Mouse (Mus musculus) limb, embryonic 11.5 days (tissue): ENCODE measurements around the gene Scaper. TPM values are rescaled to one million over a fixed set of nuclear protein-coding genes. Genes with fewer than 3 reads are reported as not detected.

Experiments
- ATAC-seq: fragments of 200-750 bp; cut with Nextera tagmentation; 2 replicates; pipeline ENCODE4 v1.8.0; 2017; ENCODE audit warnings: low read depth; ENCODE audit not compliant: insufficient number of reproducible peaks, low FRiP score, low TSS enrichment
- DNase-seq: peaks from one replicate; pipeline ENCODE4 v3.0.0-alpha.2; 2015; ENCODE audit warnings: low spot score
- H3K27ac ChIP-seq: fragments of 300-500 bp; sonication (generic); replicated peaks from 2 replicates; pipeline ENCODE4 v1.5.1; 2014; ENCODE audit warnings: low read depth, mild to moderate bottlenecking, low read length
- H3K27me3 ChIP-seq: fragments of 300-500 bp; sonication (generic); 2 replicates; pipeline ENCODE4 v1.6.1; 2014; ENCODE audit warnings: mild to moderate bottlenecking, low read length, mixed read lengths; ENCODE audit not compliant: control insufficient read depth, insufficient read depth
- H3K36me3 ChIP-seq: fragments of 300-500 bp; sonication (generic); 2 replicates; pipeline ENCODE4 v1.6.1; 2014; ENCODE audit warnings: mild to moderate bottlenecking, low read length, moderate library complexity, mixed read lengths; ENCODE audit not compliant: control insufficient read depth, insufficient read depth
- H3K4me1 ChIP-seq: fragments of 300-500 bp; sonication (generic); 2 replicates; pipeline ENCODE4 v1.6.1; 2014; ENCODE audit warnings: low read length, mixed read lengths; ENCODE audit not compliant: control insufficient read depth, insufficient read depth
- H3K4me2 ChIP-seq: fragments of 300-500 bp; sonication (generic); 2 replicates; pipeline ENCODE4 v1.6.1; 2014; ENCODE audit warnings: low read depth, mild to moderate bottlenecking, moderate library complexity; ENCODE audit not compliant: severe bottlenecking
- H3K4me3 ChIP-seq: fragments of 300-500 bp; sonication (generic); 2 replicates; pipeline ENCODE4 v1.5.1; 2014; ENCODE audit warnings: low read depth, low read length
- H3K9ac ChIP-seq: fragments of 300-500 bp; sonication (generic); 2 replicates; pipeline ENCODE4 v1.6.1; 2014; ENCODE audit warnings: mild to moderate bottlenecking, low read length
- H3K9me3 ChIP-seq: fragments of 300-500 bp; sonication (generic); 2 replicates; pipeline ENCODE4 v1.6.1; 2016; ENCODE audit warnings: low read length; ENCODE audit not compliant: control insufficient read depth
- WGBS: fragments of 180-500 bp; shearing (Covaris S2); extraction: QIAGEN DNeasy Blood & Tissue Kit; methylation state at CpG from one replicate; pipeline ENCODE4 v1.1.7; 2014; 5-methylcytosine and 5-hydroxymethylcytosine counted together
- polyA plus RNA-seq: library from polyadenylated mRNA; unstranded; fragments of >200 nt; fragmentation: Nextera tagmentation; extraction: Ambion mirVana; gene quantifications from 2 replicates; pipeline ENCODE4 v1.2.1, GENCODE M21; 2014

Scaper gene
- polyA plus RNA-seq, 1 experiment from 2014 or later, result 8.4 TPM

DNA sequence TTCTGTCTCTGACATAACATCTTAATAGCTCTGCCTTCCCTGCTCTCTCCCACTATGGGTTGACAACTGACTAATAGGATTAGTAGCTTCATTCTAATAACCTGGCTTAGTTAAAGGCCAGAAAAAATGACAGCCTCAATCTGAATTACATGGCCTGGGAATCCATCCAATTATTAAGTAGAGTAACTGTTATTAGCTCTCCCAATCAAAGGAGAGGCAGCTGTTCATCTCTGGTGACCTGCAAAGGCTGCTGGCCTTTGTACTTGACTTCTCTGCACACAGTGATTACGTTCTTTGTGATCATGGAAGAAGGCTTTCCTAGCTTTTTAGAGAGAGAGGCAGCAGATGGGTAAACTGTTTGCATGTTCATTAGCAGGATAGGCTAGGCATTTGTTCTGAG, 242.6 kb downstream of the Scaper start:
- H3K36me3 ChIP-seq, result no peaks in the 10 kb centered on the region
- no peaks in the 10 kb centered on the region for H3K4me1 ChIP-seq
- H3K9me3 ChIP-seq, result no peaks in the 10 kb centered on the region
- H3K27me3 ChIP-seq, result no peaks in the 10 kb centered on the region
- H3K9ac ChIP-seq, result no peak overlapping the region
- H3K27ac ChIP-seq, result no peak overlapping the region
- ATAC-seq (no peak), DNase-seq (no peak)
- H3K4me2 ChIP-seq, result no peak overlapping the region
- 67% methylated on average over 1 of the region's 1 CpGs for WGBS
- H3K4me3 ChIP-seq, result no peak overlapping the region

- DNase-seq (no peak), ATAC-seq (no peak)
- no peak overlapping the region for H3K9ac ChIP-seq
- no peak overlapping the region for H3K4me2 ChIP-seq
- no peaks in the 10 kb centered on the region for H3K27me3 ChIP-seq
- H3K36me3 ChIP-seq, result no peaks in the 10 kb centered on the region
- no peaks in the 10 kb centered on the region for H3K4me1 ChIP-seq
- H3K4me3 ChIP-seq, result no peak overlapping the region
- H3K9me3 ChIP-seq, result no peaks in the 10 kb centered on the region
- H3K27ac ChIP-seq, result no peak overlapping the region
Observed at GRCm38 (mm10) chr9:55677099-55677498, 260.8 kb downstream of the Scaper start.

DNA sequence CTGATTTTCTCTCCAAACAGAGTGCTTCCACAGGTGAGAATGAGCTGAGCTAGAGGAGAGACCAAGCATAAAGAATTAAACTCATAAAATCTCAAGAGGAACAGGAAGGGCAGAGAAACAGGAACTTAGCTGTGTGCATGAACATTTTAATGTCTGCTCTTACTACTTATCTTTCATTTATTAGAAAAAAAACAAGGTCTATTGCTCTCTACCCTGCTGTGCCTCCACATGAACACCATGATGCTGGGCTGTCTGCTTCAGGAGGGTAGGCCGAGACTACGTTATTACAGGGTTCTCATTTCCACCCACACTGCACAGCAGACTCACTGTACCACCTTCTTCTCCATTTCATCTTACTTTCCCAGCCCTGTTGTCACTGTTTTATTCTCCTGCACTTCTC, 291.5 kb downstream of the Scaper start:
- Histone ChIP-seq H3K27me3 (no peaks in the 10 kb centered on the region), H3K9ac (no peak overlapping the region), H3K4me3 (no peak overlapping the region), H3K4me1 (no peaks in the 10 kb centered on the region), H3K27ac (no peak overlapping the region), H3K9me3 (no peaks in the 10 kb centered on the region), H3K36me3 (no peaks in the 10 kb centered on the region), H3K4me2 (no peak overlapping the region)
- 59% methylated on average over 2 of the region's 2 CpGs for WGBS
- no peak for DNase-seq
- no peak for ATAC-seq

GRCm38 (mm10) chr9:55626990-55627389, 310.9 kb downstream of the Scaper start:
- no peak overlapping the region for H3K4me3 ChIP-seq
- H3K9ac ChIP-seq, result no peak overlapping the region
- no peaks in the 10 kb centered on the region for H3K36me3 ChIP-seq
- no peaks in the 10 kb centered on the region for H3K4me1 ChIP-seq
- WGBS, result 88% methylated on average over 5 of the region's 5 CpGs
- ATAC-seq, result no peak
- H3K27ac ChIP-seq, result no peak overlapping the region
- no peaks in the 10 kb centered on the region for H3K9me3 ChIP-seq
- DNase-seq, result no peak
- no peak overlapping the region for H3K4me2 ChIP-seq
- no peaks in the 10 kb centered on the region for H3K27me3 ChIP-seq

- H3K36me3 ChIP-seq, result no peaks in the 10 kb centered on the region
- H3K4me2 ChIP-seq, result no peak overlapping the region
- 84% methylated on average over 3 of the region's 3 CpGs for WGBS
- no peaks in the 10 kb centered on the region for H3K4me1 ChIP-seq
- no peak overlapping the region for H3K9ac ChIP-seq
- no peak overlapping the region for H3K4me3 ChIP-seq
- H3K27me3 ChIP-seq, result no peaks in the 10 kb centered on the region
- H3K27ac ChIP-seq, result no peak overlapping the region
- H3K9me3 ChIP-seq, result no peaks in the 10 kb centered on the region
- ATAC-seq (no peak), DNase-seq (no peak)
Observed at GRCm38 (mm10) chr9:55614711-55615110, 323.2 kb downstream of the Scaper start.

GRCm38 (mm10) chr9:55609751-55610150, 328.2 kb downstream of the Scaper start:
- ATAC-seq (no peak), DNase-seq (no peak)
- WGBS, result 50% methylated on average over 4 of the region's 4 CpGs
- H3K9ac ChIP-seq, result no peak overlapping the region
- H3K27me3 ChIP-seq, result no peaks in the 10 kb centered on the region
- no peaks in the 10 kb centered on the region for H3K36me3 ChIP-seq
- no peaks in the 10 kb centered on the region for H3K9me3 ChIP-seq
- H3K4me1 ChIP-seq, result no peaks in the 10 kb centered on the region
- no peak overlapping the region for H3K4me2 ChIP-seq
- no peak overlapping the region for H3K4me3 ChIP-seq
- H3K27ac ChIP-seq, result no peak overlapping the region

GRCm38 (mm10) chr9:55608701-55609531, 329.0 kb downstream of the Scaper start:
- Histone ChIP-seq H3K27ac (no peak overlapping the region), H3K9me3 (no peaks in the 10 kb centered on the region), H3K4me1 (no peaks in the 10 kb centered on the region), H3K27me3 (no peaks in the 10 kb centered on the region), H3K4me3 (no peak overlapping the region), H3K4me2 (no peak overlapping the region), H3K36me3 (no peaks in the 10 kb centered on the region), H3K9ac (no peak overlapping the region)
- DNase-seq (peak; percentile 32), ATAC-seq (0 out of 2 replicates have a peak, but pooled peaks have one; percentile 70)
- WGBS, result 1% methylated on average over 7 of the region's 7 CpGs

DNA sequence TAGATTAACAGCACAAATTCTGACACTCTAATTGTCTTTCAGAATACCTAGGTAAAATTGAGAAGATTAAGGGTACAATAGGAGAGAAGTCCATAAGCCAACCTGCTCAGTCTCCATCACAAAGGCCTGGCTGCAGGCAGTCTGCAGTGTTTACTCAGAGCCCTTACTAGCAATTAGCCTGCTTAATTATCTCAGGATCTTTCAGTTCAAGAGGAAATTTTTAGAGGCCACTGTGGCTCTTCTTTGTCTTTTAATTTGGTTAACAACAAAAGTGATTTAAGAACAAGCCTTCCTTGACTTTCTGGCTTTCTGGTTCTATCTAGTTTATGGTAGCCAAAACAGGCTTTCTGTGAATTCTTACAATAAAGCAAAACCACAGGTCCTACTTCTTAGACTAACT, 339.3 kb downstream of the Scaper start:
- H3K36me3 ChIP-seq, result no peaks in the 10 kb centered on the region
- no peak overlapping the region for H3K4me2 ChIP-seq
- H3K4me1 ChIP-seq, result no peaks in the 10 kb centered on the region
- no peak for ATAC-seq
- no peak for DNase-seq
- no peaks in the 10 kb centered on the region for H3K27me3 ChIP-seq
- no peak overlapping the region for H3K4me3 ChIP-seq
- no peak overlapping the region for H3K9ac ChIP-seq
- no peaks in the 10 kb centered on the region for H3K9me3 ChIP-seq
- no peak overlapping the region for H3K27ac ChIP-seq

DNA sequence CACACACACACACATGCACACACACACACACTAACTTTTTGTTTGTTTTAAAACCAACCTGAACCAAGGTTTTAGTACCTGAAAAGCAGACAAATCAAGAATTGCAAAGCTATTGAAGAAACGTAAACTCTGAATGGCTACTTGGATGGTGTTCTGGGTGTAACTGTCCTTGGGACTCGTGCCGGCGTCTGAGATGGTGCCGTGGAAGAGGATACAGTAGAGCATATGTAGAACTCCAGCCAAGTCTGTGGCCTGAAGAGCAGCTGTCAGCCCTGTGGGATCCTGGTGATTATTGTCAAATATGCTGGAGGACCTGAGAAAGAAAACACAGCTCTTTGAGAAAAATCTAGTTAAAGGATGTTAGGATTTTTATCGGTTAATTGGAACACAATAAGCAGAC, 351.8 kb downstream of the Scaper start:
- no peak overlapping the region for H3K4me3 ChIP-seq
- no peaks in the 10 kb centered on the region for H3K4me1 ChIP-seq
- no peak overlapping the region for H3K9ac ChIP-seq
- WGBS, result 92% methylated on average over 6 of the region's 6 CpGs
- no peaks in the 10 kb centered on the region for H3K27me3 ChIP-seq
- no peak overlapping the region for H3K4me2 ChIP-seq
- no peaks in the 10 kb centered on the region for H3K36me3 ChIP-seq
- H3K9me3 ChIP-seq, result no peaks in the 10 kb centered on the region
- no peak overlapping the region for H3K27ac ChIP-seq
- DNase-seq, result no peak
- ATAC-seq, result no peak
